Mouse (Mus musculus): ENCODE results near the gene Chd9. TPM values are rescaled to one million over a fixed set of nuclear protein-coding genes. Genes with fewer than 3 reads are reported as not detected.

Chd9 gene
- total RNA-seq, 2 experiments from 2014 or later, result 65.7 to 80.1 TPM

DNA sequence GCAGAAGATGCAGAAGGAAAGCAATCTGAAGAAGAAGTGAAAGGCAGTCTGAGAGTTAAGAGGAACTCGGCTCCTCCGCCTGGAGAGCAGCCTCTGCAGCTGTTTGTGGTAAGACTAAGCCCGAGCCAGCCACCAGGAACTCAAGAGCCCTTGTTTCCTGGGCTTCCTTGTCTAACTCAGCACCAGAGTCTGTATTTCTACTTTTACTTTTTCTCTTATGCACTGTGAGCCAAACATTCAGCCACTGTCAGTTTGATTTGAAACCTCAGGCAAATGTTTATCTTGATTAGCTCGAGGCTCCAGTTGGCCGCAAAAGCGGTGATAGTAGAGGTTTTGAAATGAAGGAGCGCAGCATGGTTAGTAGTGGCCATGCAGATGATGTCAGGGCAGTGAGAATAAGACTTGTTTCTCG, 148.8 kb downstream of the Chd9 start:
- DNase-seq, result no peak

- no peak for DNase-seq
Observed at GRCm38 (mm10) chr8:90978720-90979119, 150.6 kb downstream of the Chd9 start.

DNA sequence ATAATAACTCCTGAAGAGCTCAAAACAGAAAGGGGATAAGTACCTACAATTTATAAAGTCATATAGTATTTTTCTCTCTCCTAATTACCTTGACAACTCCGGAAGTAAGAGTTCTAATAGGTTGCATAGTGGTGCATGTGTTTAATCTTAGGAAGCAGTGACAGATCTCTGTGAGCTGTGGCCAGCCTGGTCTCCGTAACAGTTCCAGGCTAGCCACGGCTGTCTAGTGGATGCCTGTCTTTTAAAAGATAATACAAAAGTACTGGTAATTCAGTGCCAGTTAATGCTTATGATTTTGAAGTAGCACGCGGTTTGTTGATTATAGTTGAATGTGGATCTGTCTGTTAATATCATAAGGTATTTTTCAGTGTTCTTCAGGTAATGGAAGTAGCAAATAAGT, 151.1 kb downstream of the Chd9 start:
- DNase-seq, result no peak

- DNase-seq, result no peak
Observed at GRCm38 (mm10) chr8:90982087-90982486, 153.9 kb downstream of the Chd9 start.

- DNase-seq, result peak; percentile 79
Observed at GRCm38 (mm10) chr8:91019726-91020125, 191.6 kb downstream of the Chd9 start.

- DNase-seq, result no peak
Observed at GRCm38 (mm10) chr8:91034417-91034816, 206.3 kb downstream of the Chd9 start.

- no peak for DNase-seq
Observed at GRCm38 (mm10) chr8:91036905-91037304, 208.8 kb downstream of the Chd9 start.

GRCm38 (mm10) chr8:91038637-91039036, 210.5 kb downstream of the Chd9 start:
- no peak for DNase-seq

GRCm38 (mm10) chr8:91046370-91046769, 218.2 kb downstream of the Chd9 start:
- no peak for DNase-seq

DNA sequence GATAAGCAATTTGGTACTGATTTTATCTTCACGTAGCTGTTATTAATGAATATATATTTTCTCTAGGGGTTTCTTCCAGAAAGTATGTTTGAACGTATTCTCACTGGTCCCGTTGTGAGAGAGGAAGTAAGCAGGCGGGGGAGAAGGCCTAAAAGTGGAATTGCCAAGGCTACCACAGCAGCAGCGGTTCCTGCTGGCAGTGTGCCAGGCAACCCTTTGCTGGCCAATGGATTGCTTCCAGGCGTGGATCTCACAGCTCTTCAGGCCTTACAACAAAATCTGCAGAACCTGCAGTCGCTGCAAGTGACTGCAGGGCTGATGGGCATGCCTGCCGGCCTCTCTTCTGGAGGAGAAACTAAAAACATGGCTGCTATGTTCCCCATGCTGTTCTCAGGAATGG, 222.9 kb downstream of the Chd9 start:
- DNase-seq, result peak; percentile 89

DNA sequence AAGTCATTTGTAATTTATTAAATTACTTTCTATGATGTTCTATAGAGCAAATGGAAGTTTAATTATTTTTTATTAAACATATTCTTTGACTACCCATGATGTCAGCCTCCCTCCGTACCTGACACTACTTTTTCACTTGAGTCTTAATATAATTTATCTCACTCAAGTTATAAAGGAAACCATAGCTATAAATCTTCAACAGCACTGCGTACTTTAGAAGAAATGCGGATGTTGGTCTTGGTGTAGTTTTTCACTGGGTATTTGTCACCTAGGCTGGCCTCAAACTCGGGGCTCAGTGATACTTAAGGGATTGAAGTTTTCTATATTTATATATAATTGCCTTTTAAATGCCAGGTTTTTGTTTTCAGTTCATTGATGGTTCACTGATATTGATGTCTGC, 226.3 kb downstream of the Chd9 start:
- no peak for DNase-seq

DNA sequence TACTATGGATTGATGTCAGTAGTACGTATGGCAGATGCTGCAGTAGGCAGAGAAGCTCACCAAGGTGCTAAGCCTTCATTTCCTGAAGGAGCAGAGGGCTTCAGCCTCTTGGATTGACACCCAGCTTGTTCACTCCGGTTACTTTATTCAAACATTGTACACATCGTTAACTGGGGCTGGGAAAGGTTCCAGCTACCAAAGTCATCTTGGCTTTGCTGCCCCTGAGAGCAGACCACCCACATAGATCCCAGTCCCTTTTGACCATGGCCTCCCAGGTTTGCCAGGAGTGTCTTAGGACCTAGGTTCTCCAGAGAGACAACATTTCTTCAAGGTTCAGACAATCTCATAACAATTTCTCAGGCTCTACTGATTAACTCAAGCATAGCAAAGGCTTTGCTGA, 228.7 kb downstream of the Chd9 start:
- DNase-seq, result no peak

GRCm38 (mm10) chr8:91059086-91059578, 231.0 kb downstream of the Chd9 start:
- DNase-seq, result peak; percentile 35

DNA sequence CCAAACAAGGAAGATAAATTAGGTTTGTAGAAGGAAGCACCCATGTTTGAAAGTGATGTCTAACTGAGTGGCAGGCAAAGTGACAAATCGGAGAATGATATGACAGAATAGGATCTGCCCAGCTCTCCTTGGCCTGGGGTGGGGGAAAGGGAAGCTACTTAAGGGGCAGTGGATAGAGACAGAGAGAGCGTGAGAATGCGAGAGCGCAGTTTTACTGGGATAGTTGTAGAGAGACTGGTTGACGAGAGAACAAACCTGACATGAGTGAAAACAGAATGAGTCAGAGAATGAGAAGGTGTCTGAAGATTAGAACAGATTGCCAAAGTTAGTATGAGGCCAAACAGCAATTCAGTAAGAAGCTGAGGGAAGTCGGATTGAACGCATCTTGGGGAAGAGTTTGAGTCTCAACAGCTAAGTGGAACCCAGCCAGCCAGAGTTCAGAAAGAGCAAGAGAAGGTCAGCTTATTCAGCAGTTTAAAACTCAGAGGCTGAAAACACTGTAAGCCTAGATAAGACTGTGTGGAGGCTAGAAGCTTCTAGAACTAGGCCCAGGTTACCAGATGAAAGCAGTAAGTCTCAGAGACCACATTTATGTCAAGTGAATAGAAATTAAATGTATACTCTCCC, 231.8 kb downstream of the Chd9 start:
- DNase-seq, result peak; percentile 25

- peak; percentile 29 for DNase-seq
Observed at GRCm38 (mm10) chr8:91060555-91061471, 232.7 kb downstream of the Chd9 start.

GRCm38 (mm10) chr8:91065179-91065578, 237.0 kb downstream of the Chd9 start:
- no peak for DNase-seq

DNA sequence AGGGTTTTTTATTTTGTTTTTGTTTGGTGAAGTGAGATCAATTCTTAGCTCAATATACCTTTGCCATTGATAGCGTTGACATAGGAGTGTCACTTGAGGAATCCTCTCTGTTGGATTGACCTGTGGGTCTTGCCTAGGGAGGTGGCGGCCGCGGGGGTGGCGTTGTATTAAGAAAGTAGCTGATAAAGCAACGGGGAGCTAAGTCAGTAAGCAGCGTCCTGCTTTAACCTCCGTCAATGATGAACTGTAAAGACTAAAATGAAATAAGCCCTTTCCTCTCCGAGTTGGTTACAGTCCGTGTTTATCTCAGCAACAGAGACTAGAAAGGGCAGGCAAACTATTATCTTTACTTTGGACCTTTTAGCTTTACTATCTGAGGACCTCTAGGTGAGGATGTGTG, 241.3 kb downstream of the Chd9 start:
- DNase-seq, result peak; percentile 35

- peak; percentile 97 for DNase-seq
Observed at GRCm38 (mm10) chr8:91069834-91070233, 241.7 kb downstream of the Chd9 start, which contains the start of gene Rbl2. TSS of gene Rbl2 (plus strand) at chr8:91070057.

- DNase-seq, result peak; percentile 85
Observed at GRCm38 (mm10) chr8:91070275-91070859, 242.2 kb downstream of the Chd9 start.

DNA sequence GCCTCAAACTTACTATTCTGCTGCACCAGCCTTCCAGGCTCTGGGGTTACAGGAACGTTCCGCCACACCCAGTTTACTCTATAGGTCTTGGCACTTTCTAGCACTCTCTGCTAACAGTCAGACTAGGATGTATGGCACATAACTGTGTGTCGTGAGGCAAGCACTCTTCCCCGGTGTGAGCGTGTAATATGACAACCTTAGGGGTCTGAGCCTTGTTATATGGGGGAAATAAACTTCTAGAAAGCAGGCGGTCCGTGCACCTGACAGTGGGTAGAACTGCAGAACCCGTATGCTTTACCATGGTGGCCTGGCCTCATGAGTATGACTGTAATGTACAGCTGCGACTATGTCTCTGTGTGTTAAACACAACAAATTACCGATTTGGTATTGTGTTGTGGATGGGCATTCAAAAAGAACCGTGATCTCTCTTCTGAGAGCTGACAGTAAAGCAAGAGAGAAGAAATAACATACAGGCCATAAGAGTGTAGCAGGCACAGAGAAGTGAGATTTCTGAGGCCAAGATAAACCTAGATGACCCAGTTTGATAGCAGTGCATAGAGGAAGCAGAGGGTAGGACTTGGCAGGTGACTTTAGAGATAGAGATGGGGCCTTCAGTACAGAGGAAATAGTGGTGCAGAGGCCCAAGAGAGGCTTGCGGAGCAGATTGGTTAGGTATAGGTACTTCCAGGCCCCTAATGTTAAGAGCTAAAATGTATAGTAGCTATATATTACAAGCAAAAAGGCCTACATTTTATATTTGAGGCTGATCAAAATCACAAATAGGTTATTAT, 249.1 kb downstream of the Chd9 start:
- DNase-seq, result no peak

- DNase-seq, result no peak
Observed at GRCm38 (mm10) chr8:91079678-91080077, 251.5 kb downstream of the Chd9 start.

GRCm38 (mm10) chr8:91081911-91082310, 253.8 kb downstream of the Chd9 start:
- DNase-seq, result no peak

Measured in adrenal gland, postnatal 10 days (tissue).